Mouse (Mus musculus): Measurements from ENCODE around the gene Ptcra.

DNA sequence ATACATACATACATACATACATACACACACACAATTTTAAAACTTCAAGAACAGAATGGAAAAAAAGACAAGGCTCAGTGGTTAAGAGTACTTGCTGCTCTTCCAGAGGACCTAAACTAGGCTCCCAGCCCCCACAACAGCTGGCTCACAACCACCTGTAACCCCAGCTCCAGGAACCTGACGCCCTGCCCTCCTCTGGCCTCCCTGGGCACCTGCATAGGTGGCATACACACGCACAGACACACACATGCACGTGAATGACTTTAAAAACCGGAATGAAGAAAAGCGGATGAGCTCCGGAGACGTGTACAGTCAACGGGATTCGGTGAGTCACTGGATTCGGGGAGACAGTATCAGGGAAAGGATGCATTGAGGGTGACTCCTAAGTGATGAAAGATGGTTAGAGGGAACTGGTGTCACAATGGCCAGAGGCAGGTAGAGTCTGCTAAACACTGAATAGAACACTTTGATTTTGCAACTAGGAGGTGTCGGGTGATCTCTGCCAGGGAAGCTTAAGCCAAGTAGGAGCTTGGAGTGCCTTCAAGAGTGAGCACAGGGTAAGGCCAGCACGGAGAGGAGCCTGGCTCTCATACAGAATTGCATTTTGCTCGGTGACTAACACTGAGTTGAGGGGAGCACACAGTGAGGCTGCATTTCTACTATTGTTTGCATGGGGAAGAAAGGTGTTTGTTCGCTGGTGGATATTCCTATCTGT is 57.0 kb downstream of the Ptcra start:
- TF ChIP-seq CTCF (IDR thresholded peaks at IDR 0.05; ENCODE audit: control insufficient read depth, insufficient read depth, insufficient replicate concordance, low read depth, low read length) (no peak), POLR2A (IDR thresholded peaks at IDR 0.05; ENCODE audit: control insufficient read depth, low read depth, low read length) (no peak)
